Mouse (Mus musculus) testis, adult 2 months (tissue): ENCODE measurements around the gene Chpf.

Experiments used
- CTCF ChIP-seq: fragments of 200-500 bp; IDR thresholded peaks from 2 replicates; pipeline ENCODE4 v1.5.1; 2012; ENCODE audit warnings: low read depth, mild to moderate bottlenecking, inconsistent platforms, low read length, moderate library complexity; ENCODE audit not compliant: control insufficient read depth, insufficient read depth, insufficient replicate concordance
- POLR2A ChIP-seq: fragments of 200-500 bp; IDR thresholded peaks from 2 replicates; pipeline ENCODE4 v1.6.1; 2012; ENCODE audit warnings: low read depth, mild to moderate bottlenecking, inconsistent platforms, low read length, moderate library complexity; ENCODE audit not compliant: control insufficient read depth

DNA sequence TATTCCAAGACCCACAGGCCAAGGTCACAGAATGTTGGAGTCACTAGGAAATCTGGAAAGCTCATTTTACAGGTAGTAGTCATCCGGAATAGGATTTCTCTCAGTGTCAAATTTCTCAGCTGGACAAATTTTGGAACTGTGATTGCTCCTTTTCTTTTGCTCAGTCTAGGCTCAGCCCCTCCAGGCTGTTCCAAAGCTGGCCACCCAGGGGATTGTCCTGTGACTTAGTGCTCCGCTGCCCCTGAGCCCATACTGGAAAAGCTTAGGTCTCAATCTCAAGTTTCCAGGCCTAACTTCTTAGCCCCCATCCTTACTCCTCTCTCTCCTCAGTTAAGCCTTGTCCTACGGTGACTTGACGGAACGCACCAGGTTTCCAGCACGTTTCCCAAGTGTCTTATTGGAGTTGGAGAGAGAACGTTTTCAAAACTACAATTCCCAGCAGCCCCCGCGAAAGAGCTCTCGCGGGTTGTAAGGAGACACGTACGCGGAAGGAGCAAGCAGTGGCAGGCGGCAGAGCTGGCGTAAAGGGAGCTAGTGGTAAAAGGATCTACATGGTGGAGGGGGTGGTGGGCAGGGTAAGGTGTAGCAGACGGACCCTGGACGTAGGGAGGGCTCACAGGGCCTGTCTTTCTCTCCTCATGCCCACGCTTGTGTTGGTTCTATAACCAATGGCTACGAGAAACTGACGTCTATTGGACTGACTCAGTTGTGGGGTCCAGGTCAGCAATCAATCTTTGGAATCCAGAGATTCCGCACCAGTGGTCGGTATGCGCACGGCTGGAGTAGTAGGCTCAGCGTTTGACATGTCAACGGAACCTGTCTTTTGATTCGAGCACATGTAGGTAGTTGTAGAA is 43.4 kb downstream of the Chpf start, which contains the start of gene Gmppa:
- no peak for TF ChIP-seq CTCF
- peak; percentile 89 for TF ChIP-seq POLR2A
